Comparison of ENCODE assay signal across 2 mouse cellular contexts in the genomic region with DNA sequence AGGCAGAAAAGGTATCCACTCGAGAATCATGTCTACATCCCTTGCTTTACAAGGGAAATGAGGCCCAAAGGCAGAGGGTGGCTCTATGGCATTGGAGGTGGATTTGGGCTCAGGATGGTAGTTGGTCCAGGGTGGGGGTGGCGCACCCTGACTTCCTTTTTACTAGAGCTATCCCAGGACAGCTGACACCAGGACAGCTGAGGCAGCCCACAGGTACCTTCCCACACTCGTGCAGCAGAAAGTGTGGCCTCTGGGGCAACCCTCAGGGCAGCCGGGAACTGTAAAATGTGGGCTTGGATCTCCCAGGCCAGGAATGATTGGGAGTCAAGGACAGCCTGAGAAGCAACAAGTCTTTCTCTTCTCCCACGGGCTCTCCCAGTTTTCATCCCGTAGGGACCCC.
A peak's percentile ranks its signal among the peaks of the same experiment; 100 is the strongest.
TF ChIP-seq lines count a peak whose summit lies in the region.

No protein-coding gene starts in this region.

TF ChIP-seq in MEL, 35 proteins besides CTCF, POLR2A, EP300 and RAD21 (continued from another document):
- TF ChIP-seq USF2 (IDR thresholded peaks at IDR 0.05; ENCODE audit: borderline replicate concordance in 1 of 2, insufficient read depth in 1 of 2, low read depth in 1 of 2, low read length in 2 of 2), result no peak
- TF ChIP-seq MXI1 (IDR thresholded peaks at IDR 0.05; ENCODE audit: low read depth, low read length), result no peak
- TF ChIP-seq GABPA (IDR thresholded peaks at IDR 0.05; ENCODE audit: low read depth, low read length), result no peak
- TF ChIP-seq CHD1 (IDR thresholded peaks at IDR 0.05; ENCODE audit: low read depth, low read length), result no peak
- no peak for TF ChIP-seq MYC (IDR thresholded peaks at IDR 0.05; ENCODE audit: low read depth, low read length)
- TF ChIP-seq ZNF384 (IDR thresholded peaks at IDR 0.05; ENCODE audit: low read depth, low read length), result no peak
- no peak for TF ChIP-seq UBTF (IDR thresholded peaks at IDR 0.05; ENCODE audit: borderline replicate concordance, insufficient read depth, low read depth, low read length)
- no peak for TF ChIP-seq ETS1 (IDR thresholded peaks at IDR 0.05; ENCODE audit: low read depth, low read length)
- no peak for TF ChIP-seq TBP (IDR thresholded peaks at IDR 0.05; ENCODE audit: low read depth, low read length)
- no peak for TF ChIP-seq MAX (IDR thresholded peaks at IDR 0.05; ENCODE audit: low read length)
TF ChIP-seq in MEL: peak in this region for 0.

TF ChIP-seq in myocyte, 11 proteins besides CTCF, POLR2A, EP300 and RAD21 (continued from another document):
- TF ChIP-seq MYOD1 (IDR thresholded peaks at IDR 0.05; ENCODE audit: control insufficient read depth in 1 of 3, insufficient read length in 2 of 3, low read depth in 2 of 3) (peak in 2 of 3 experiments; percentile 46 to 89), MYOG (IDR thresholded peaks at IDR 0.05; ENCODE audit: control insufficient read depth in 1 of 3, insufficient read depth in 1 of 3, insufficient read length in 2 of 3, low read depth in 2 of 3) (peak in 2 of 3 experiments; percentile 67 to 85), CEBPB (IDR thresholded peaks at IDR 0.05; ENCODE audit: insufficient read depth, poor library complexity, severe bottlenecking) (no peak)
